Mouse (Mus musculus) cortical plate, adult 2 months (tissue): Measurements from ENCODE around the gene Dcun1d4.

Experiments used
- CTCF ChIP-seq: fragments of 200-500 bp; IDR thresholded peaks from 2 replicates; pipeline ENCODE4 v1.5.1; 2011; ENCODE audit warnings: mild to moderate bottlenecking, control low read depth, low read length; ENCODE audit not compliant: insufficient read depth; ENCODE audit errors: extremely low read depth
- POLR2A ChIP-seq: fragments of 200-500 bp; IDR thresholded peaks from 2 replicates; pipeline ENCODE4 v1.6.1; 2011; ENCODE audit warnings: mild to moderate bottlenecking, low read length, control low read depth; ENCODE audit not compliant: insufficient read depth; ENCODE audit errors: extremely low read depth

- no peak for TF ChIP-seq POLR2A
- TF ChIP-seq CTCF: no peak
Measured at GRCm38 (mm10) chr5:73586597-73586996, 105.8 kb downstream of the Dcun1d4 start.
